9 mouse cellular contexts compared by ENCODE assay signal in the genomic region with DNA sequence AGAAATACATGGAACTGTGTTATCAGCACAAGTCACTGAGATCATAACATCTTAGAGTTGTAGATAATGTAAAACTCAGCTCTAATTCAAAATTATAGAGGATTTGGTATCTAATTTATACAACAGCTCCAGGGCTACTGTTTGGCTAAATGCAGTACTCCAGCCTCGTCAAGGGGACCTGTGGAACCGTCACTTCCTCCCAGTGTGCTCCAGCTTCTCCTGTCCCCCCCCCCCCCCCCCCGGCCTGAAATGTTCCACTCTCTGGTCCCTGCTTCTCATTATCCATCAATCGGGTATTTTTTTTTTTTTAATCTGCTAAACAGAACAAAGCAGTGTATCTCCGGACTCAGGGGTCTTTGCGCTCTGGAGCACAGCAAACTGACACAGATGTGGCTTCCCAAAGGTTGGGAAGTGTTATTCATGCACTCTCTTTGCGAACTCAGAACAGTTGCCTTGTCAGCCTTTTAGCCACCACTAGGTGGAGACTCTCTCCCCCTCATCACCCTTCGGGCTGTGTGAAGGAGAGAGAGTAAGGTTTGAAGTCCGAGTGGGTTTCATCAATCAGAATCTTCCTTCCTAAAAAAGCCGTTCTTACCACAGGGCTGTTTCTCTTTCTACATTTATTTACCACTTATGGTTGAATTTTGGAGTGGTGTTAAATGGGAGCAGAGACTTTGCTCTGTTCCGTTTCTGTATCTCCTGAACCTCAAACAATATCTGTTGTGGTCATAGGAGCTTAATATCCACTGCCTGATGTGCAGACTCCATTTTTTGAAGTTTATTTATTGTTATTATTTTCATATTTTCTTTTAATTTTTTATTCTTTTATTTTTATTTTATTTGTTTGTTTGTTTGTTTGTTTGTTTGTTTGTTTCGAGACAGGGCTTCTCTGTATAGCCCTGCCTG. TPM values are rescaled to one million over a fixed set of nuclear protein-coding genes. Genes with fewer than 3 reads are reported as not detected.
DNase-seq lines count a peak whose midpoint lies in the region; ATAC-seq and TF ChIP-seq lines count a peak whose summit lies in the region.
"Had no signal": no experiment of that assay in that cellular context is flagged by ENCODE, and none has a peak within 500 bp of the region (broad histone marks: within the 10 kb centered on the region; RNA-seq: fewer than 3 reads in every experiment).

No protein-coding gene starts in this region.

- H3K9me3 ChIP-seq in hindbrain, embryonic 13.5 days: no peaks in the 10 kb centered on the region

- 21% methylated on average over 12 of the region's 12 CpGs for WGBS in cerebellum, adult 2 months
- WGBS in hindbrain, embryonic 13.5 days: 27% methylated on average over 12 of the region's 12 CpGs

- H3K4me1 ChIP-seq in cerebellum, adult 2 months (ENCODE audit: control insufficient read depth, insufficient read depth, low read length): no peaks in the 10 kb centered on the region
- peaks cover 2% of the 10 kb centered on the region for H3K4me1 ChIP-seq in hindbrain, embryonic 13.5 days (replicated peaks)

- TF ChIP-seq CTCF in cerebellum, adult 2 months (IDR thresholded peaks at IDR 0.05; ENCODE audit: borderline replicate concordance, insufficient read depth, low read depth, low read length): peak; percentile 76

- no peak overlapping the region for H3K4me3 ChIP-seq in cerebellum, adult 2 months (replicated peaks; ENCODE audit: insufficient read depth, low read depth, low read length)
- H3K4me3 ChIP-seq in hindbrain, embryonic 13.5 days: no peak overlapping the region

- peak; percentile 51 for DNase-seq in Muller cell, postnatal 12 days (ENCODE audit: inconsistent ontology term)
- peak; percentile 52 to 54 for DNase-seq in cerebellum, adult 2 months
- DNase-seq in forelimb bud, embryonic 11.5 days (ENCODE audit: low read depth, low spot score): peak; percentile 72
- peak; percentile 30 to 57 for DNase-seq in layer of hippocampus, postnatal 14 days (ENCODE audit: low spot score in 2 of 2)
- peak; percentile 82 for DNase-seq in lung, postnatal 10 days
- DNase-seq in ovary, postnatal 14 days (ENCODE audit: low spot score): peak; percentile 52
- DNase-seq in thymus, postnatal 14 days: peak; percentile 82

- H3K4me2 ChIP-seq in hindbrain, embryonic 13.5 days: peak overlapping the region; percentile 27; the same call in 1 of the 2 replicates

- no peaks in the 10 kb centered on the region for H3K36me3 ChIP-seq in hindbrain, embryonic 13.5 days

- no peak overlapping the region for H3K27ac ChIP-seq in cerebellum, adult 2 months (ENCODE audit: insufficient read depth, low read length)
- no peak overlapping the region for H3K27ac ChIP-seq in hindbrain, embryonic 13.5 days
- H3K27ac ChIP-seq: macrophage had no signal

- no peak for TF ChIP-seq POLR2A in cerebellum, adult 2 months (IDR thresholded peaks at IDR 0.05; ENCODE audit: borderline replicate concordance, insufficient read depth, low read length)

- H3K27me3 ChIP-seq in cerebellum, adult 2 months (ENCODE audit: control insufficient read depth, insufficient read depth, low read length): no peaks in the 10 kb centered on the region
- no peaks in the 10 kb centered on the region for H3K27me3 ChIP-seq in hindbrain, embryonic 13.5 days

- ATAC-seq in hindbrain, embryonic 13.5 days (ENCODE audit: low FRiP score): peak; percentile 88

- H3K9ac ChIP-seq in hindbrain, embryonic 13.5 days: no peak overlapping the region

RNA-seq across cellular contexts. Expression of a gene that starts 22.0 kb away (rescaled TPM):
- 52.1 and 55.6 TPM in 2 replicates for polyA plus RNA-seq in cerebellum, adult 2 months (2012; rRNA removed)
- polyA plus RNA-seq in hindbrain, embryonic 13.5 days (2015; fragmentation: Nextera tagmentation; extraction: Ambion mirVana): 62.9 and 66.7 TPM in 2 replicates
- total RNA-seq in layer of hippocampus, postnatal 14 days (2021): 100 to 1,000 TPM in 1 of 2 experiments, 10 to 100 TPM in 1; 92.2 to 106 TPM
